Mouse (Mus musculus) c-Kit-positive CD71-positive TER-119-positive erythroid progenitor cells, embryonic 14.5 days (primary cell): ENCODE data around the gene Upk1a.

Experiments
- DNase-seq: peaks from one replicate; pipeline ENCODE4 v3.0.0-alpha.2; 2013; ENCODE audit warnings: low spot score

Gene Upk1a

DNA sequence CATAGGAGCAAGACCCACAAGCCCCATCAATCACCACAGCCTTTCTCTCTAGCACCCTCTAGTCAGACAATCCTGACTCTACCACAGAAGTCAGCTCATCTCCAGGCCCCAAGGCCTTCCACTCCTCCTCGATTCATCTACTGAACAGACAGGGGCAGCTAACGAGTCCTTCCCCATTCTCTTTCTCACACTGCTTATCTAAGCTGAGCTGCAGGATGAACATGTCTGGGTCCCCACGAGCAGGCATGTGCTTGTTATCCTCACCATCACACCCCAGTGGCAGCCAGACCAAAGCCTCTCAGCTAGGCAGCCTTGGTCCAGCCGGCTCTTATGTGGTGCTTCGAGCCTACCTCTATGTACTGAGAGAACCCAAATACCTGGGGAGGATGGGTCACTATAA lies 40.3 kb downstream of the Upk1a start:
- DNase-seq: no peak

DNA sequence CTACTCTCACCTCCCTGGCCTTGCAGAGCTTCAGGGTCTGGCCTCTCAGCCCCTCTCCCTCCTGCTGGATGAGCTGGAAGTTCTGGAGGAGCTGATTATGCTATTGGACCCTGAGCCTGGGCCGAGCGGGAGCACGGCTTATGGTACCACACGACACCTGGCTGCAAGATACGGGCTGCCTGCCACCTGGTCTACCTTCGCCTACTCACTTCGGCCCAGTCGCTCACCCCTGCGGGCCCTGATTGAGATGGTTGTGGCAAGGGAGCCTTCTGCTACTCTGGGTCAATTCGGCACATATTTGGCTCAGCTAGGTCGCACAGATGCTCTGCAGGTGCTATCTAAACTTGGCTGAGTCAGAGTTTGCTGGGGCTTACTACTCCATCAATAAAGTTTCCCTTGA lies 45.1 kb downstream of the Upk1a start:
- DNase-seq: no peak

DNA sequence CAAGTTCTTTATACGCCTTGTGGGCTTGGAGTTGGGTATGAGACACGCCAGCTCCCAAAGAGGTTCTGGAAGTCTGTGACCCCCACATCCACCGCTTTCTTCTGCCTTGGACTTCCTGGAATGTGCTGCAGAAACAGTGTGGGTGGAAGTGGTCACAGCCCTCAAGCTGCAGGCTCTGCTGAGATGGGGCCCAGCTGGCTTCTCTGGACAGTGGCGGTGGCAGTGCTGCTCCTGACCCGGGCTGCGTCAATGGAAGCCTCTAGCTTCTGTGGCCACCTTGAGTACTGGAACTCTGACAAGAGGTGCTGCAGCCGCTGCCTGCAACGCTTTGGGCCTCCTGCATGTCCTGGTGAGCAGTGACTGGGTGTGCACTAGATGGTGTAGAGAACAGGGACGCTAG lies 46.6 kb downstream of the Upk1a start:
- DNase-seq: no peak

DNA sequence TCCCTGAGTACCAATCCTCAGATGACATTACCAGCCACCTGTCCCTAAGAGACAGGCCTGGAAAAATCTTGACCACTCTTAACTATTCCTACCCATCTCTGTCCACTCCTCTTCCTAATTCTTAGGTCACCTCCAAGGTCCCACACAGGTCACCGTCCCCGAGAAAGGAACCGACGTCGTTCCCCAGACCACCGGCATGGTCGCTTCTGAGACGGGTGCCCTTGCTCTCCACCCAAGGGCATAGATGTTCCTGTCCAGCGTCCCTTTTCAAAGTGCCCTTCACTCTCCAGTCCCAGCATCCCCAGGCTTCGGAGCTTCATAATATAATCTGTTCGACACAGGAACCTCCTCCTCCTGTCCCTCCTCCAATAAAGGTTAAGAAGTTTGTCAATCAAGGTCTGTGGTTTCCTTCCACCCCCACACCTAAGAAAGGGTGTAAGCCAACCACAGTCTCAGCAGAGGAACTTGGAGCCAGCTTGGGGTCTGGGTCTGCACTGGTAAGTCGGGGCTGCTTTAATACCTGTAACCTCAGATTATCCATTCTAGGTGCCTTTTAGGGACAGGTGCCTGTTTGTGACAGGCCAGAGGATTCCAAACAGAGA lies 47.6 kb downstream of the Upk1a start, which contains the start of gene Igflr1:
TSS of gene Igflr1 (plus strand) at position 458 of the 602 bp plus-strand sequence.
- no peak for DNase-seq

DNA sequence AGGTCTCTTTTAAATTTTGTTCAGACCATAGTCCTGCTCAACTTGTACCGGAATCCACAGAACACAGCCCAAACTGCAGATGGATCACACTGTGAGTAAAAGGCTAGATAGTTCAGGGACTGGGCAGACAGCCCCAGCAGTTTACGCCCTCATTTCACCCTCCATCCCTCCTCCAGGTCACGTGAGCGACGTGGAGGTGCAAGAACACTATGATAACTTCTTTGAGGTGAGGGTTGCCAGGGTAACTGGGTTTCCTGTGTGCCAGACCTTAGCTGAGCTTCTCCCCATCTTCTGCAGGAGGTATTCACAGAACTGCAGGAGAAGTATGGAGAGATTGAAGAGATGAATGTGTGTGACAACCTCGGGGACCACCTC lies 48.8 kb downstream of the Upk1a start:
- no peak for DNase-seq

DNA sequence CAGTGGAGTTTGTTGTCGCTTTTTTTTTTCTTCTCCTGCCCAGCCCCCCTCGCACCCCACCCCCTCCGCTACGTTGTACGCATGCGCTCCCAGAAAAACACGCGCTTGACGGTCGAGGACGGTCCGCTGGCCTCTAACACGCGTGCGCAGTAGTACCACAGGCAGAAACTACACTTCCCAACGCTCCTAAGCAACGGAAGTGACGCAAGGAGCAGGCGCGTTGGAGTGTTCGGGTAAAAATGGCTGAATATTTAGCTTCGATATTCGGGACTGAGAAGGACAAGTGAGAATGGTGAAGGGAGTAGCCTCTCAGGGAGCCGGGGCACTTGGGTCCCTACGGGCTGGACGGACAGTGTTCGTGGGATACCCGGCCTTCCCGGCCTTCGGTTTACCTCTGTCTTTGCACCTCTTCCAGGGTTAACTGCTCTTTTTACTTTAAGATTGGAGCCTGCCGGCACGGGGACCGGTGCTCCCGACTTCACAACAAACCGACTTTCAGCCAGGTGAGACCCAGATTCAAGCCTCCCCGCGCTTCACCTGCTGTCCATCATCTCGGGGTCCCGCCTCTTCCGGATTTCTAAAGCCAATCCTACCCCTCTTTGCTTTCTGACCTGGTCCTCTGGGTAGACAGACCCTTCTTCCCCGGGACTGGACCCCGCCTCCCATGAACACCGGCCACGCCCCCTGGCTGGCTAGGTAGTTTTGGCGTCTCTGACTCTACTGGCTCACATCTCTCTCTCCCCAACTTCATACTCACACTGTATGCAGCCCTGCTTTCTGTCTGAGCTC lies 49.3 kb downstream of the Upk1a start, which contains the start of the genes U2af1l4, Gm49396 and Psenen:
TSS of gene U2af1l4 (plus strand) at position 185 of the 789 bp plus-strand sequence.
TSS of gene Gm49396 (plus strand) at position 228 of the 789 bp plus-strand sequence.
TSS of gene Psenen (minus strand) at position 511 of the 789 bp plus-strand sequence.
- DNase-seq: peak; percentile 98

DNA sequence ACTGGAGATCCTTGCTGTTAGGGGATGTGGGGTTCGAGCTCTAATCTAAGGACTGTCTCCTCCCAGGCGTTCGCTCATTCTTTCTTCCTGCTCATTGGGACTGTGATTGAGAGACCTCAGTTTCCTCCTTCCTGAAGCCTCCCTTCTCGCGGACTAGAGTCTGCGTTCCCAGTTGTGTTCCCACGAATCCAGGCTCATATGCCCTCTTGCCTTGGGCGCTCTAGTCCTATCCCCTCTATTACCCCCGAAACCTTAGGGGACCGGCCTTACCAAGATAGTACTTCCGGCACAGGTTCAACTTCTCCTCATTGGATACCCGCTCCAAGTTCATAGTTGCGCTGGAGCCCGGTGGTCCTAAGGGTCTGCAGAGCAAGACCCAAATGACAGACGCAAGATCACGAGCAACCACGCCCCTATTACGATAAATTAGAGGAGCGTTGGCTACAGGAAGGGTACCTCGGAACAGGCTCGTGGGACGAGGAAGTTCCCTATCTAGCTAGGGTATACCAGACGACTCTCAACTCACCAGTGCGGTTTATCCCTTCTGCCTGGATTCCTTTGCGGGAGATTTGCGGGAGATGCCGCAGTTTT lies 50.0 kb downstream of the Upk1a start:
- DNase-seq: peak; percentile 28

DNA sequence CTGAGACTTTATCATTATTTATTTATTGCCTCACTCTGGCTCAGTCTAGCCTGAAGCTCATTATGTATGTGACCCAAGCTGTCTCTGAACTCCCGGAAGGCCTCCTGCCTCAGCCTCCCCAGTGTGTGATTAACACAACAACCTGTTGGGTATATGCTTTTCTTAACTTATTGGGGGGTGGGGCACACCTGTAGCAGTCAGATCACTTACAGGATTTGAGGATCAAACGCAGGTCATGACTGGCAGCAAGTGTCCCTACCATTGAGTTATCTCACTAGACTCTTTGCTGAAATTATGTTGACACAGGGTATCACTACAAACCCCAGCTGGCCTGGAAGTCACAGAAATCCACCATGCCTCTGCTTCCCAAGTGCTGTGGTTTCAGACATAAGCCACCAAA lies 52.4 kb downstream of the Upk1a start:
- DNase-seq: no peak

DNA sequence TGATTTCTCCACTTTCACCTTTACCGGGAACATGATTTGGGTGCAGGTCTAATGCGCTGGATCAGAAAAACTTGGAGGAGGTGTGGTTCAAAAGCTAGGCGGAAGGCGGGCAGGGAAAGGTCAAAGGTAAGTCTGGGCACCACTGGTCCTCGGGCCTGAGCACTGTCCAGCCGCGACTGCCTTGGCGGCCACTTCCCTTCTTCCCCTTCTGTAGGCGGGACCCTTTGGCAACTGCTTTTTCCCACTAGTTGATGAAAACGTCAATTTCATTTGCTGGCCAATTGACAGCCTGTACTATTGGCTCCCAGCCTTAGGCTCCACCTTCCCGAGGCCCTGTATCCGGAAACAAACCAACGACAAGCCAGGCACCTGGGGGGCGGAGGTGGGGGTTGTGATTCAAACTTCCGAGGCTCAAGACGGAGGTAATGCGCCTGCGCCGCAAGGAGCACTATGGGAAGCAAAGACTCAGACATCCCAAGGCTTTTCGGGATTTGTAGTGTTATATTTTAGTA lies 53.1 kb downstream of the Upk1a start, which contains the start of gene Lin37:
TSS of gene Lin37 (minus strand) at position 396 of the 512 bp plus-strand sequence.
- DNase-seq: peak; percentile 94

DNA sequence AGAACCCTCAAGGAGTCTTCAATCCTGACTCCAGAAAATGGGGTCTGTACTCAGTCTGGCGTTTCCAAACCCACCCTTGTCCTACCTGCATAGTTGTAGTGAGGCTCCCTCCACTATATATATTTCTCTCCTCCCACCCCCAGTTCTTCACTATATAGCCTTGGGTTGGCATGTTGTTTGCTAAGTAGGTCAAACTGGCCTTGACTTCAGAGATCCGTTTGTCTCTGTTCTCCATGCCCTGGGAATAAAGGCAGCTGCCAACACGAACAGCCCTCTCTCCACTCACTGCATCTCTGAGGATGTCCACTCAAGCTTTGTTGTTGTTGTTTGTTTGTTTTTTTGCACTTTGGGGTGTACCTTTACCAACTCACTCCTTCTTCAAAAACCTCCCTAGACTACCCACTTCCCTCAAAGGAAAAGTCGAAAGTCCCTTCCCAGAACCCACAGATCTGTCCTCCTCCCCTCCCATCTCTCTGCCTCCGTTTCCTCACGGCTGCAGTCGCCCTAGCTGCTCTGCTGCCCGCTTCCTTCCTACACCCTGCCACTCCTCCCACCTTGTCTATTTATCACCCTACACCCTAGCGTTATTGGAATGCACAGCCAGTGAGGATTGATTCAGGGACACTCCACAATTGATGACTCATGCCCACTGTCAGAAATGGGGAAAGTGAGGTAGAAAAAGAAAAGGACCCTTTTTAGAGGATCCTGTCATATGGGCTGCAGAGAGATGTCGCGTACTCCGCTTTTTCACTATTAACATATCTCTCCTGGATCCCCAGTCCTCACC lies 53.8 kb downstream of the Upk1a start:
- peak; percentile 44 for DNase-seq

DNA sequence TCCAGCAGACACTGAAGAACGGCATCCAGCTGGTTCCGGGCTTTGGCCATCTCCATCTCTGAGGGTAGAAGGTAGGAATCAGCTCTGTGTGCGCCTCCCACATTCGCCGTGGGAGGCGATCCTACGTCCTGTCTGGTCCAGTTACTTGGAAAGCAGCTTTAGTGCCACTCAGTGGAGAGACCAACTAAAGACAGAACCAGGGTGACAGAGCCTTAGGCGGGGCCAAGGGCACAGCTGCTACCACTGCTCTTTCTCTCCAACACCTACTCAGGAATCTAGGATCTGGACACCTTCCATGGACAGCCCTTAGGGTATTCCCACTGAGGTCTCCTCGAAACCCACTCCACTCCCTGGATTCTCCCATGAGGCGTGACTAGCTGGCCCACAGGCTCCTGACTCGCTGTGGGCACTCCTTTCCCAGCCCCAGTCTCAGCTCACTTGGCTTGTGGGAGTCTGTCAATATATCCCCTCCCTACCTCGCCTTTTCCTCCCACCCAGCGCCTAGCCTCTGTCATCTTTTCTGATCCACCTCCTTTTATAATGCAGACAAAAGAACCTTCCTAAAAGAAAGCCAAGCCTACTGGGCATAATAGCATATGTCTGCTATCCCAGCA lies 54.6 kb downstream of the Upk1a start:
- DNase-seq: no peak

DNA sequence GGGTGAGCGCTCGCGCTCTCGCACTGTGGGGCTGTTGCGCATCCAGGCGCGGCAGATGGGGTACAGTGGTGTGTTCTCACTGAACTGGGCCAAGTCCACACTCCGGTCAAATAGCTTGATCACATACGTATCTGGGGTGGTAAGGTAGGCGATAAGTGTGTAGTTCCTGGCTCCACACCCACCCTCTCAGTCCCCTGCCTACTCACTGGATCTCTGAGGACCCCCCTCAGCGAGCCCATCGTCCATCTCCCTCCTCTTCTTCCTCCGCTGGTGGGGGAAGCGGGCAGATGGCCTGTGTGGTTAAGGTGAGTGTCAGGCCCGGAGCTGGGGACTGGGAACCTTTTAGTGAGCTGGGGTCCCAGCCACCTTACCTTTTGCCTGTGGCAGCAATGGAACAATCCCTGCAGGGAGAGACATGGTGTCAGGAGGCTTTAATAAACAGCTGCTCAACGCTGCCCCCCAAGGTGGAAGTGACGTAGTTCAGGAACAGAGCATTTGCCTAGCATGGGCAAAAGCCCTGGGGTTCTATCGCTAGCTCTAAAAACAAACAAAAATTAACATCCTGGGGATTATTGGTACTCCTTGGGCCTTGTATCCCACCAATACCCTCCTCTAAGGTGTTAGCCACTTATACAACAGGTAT lies 55.6 kb downstream of the Upk1a start:
- DNase-seq: no peak

DNA sequence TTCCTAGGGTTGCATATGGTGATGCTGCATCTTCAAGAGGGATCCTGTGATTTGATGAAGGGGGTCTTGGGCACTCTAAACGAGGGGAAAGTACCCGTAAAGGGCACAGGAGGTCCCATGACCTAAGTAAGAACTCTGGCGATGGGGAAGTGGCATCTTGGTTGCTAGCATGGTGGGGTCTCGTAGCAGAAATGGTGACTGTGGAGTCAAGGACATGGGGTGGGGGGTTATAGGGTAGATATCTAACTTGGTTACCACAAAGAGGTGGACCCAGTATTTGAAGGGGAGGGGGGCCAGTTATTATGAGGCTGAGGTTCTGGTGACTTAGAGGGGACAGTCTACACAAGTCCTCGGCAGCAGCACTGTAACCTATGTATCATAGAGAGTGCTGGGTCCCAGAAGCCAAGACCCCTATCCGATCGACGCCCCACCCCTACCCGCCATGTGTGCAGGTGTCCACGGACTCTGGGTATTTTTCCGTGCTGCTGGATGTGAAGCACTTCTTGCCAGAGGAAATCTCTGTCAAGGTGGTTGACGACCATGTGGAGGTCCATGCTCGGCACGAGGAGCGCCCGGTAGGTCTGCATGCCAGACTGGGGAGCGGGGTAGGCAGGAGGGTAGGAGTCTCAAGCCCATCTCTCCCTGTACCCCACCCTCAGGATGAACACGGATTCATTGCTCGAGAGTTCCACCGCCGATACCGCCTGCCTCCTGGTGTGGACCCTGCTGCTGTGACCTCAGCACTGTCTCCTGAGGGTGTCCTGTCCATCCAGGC lies 58.6 kb downstream of the Upk1a start:
- no peak for DNase-seq
